Mouse (Mus musculus): ENCODE data around the gene Clk4. TPM values are rescaled to one million over a fixed set of nuclear protein-coding genes. Genes with fewer than 3 reads are reported as not detected.

Clk4 gene
- polyA plus RNA-seq, 1 experiment from 2014 or later = 45.8 TPM

DNA sequence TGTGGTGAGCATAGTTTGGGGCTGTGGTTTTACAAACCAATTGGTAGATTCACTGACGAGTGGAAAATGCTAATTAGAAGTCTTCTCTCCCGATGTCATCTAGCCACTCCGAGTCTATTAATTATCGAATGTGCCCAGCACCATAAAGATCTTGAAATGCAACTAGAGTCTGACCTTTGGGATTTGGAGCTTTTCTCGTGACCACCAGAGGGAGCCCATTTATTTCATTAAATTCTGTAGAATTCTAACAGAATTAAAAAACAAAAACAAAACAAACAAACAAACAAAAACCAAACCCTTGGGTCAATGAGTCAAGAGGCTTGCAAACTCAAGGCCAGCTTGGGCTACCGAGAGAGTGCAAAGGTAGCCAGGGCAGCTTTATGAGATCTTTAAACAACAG lies 65.4 kb downstream of the Clk4 start:
- no peak for DNase-seq

DNA sequence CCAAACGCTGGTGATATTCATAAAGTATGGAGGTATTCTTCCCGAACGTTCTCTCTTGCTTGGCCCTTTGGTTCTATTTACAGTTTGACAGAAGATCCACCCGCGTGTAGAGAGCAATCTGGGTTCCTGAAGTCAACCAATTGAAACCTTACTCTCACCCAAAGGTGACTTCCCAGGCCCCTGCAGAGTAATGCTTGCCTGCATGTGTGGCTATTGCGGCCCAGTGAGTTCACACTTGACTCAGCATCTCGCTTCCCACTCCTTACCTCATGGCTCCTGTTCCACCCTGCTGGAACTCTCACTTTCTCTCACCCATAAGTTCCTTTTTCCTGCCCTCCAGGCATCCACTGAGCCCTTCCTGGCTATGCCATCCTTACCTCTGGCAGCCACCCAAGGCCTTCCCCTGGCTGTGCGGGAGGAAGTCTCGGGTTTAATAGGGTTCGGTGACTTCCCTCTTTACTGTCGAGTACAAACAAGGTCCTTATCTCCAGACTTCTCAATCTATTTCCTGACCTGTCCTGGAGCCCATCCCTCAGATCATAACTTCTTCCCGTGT lies 66.9 kb downstream of the Clk4 start:
- ATAC-seq = no peak
- no peaks in the 10 kb centered on the region for H3K36me3 ChIP-seq (replicated peaks; ENCODE audit: insufficient read depth, low read length)
- no peaks in the 10 kb centered on the region for H3K27me3 ChIP-seq (ENCODE audit: insufficient read depth, low read length)
- WGBS (ENCODE audit: insufficient replicate concordance) = 56% methylated on average over 12 of the region's 12 CpGs
- no peak overlapping the region for H3K9ac ChIP-seq (replicated peaks)
- H3K4me3 ChIP-seq (ENCODE audit: low read depth, low read length) = no peak overlapping the region
- DNase-seq = no peak
- no peaks in the 10 kb centered on the region for H3K9me3 ChIP-seq (ENCODE audit: low read length)
- H3K4me2 ChIP-seq (ENCODE audit: low read depth, low read length) = no peak overlapping the region
- no peak for TF ChIP-seq EP300 (IDR thresholded peaks at IDR 0.05; ENCODE audit: low read depth)
- no peak for TF ChIP-seq CTCF (IDR thresholded peaks at IDR 0.05; ENCODE audit: low read depth)
- no peak overlapping the region for H3K27ac ChIP-seq (ENCODE audit: low read depth)
- no peaks in the 10 kb centered on the region for H3K4me1 ChIP-seq (ENCODE audit: insufficient read depth)

More for the DNA sequence above, 65.4 kb downstream of the Clk4 start:
- TF ChIP-seq CTCF (IDR thresholded peaks at IDR 0.05; ENCODE audit: low read depth) = peak; percentile 20; the same call in 1 of the 2 replicates
- no peak for TF ChIP-seq EP300 (IDR thresholded peaks at IDR 0.05; ENCODE audit: low read depth)
- no peak overlapping the region for H3K4me3 ChIP-seq (ENCODE audit: low read depth, low read length)
- no peak for ATAC-seq
- no peak overlapping the region for H3K27ac ChIP-seq (ENCODE audit: low read depth)
- H3K4me2 ChIP-seq (ENCODE audit: low read depth, low read length) = no peak overlapping the region
- 68% methylated on average over 6 of the region's 6 CpGs for WGBS (ENCODE audit: insufficient replicate concordance)
- no peak overlapping the region for H3K9ac ChIP-seq (replicated peaks)
- H3K9me3 ChIP-seq (ENCODE audit: low read length) = no peaks in the 10 kb centered on the region
- H3K36me3 ChIP-seq (replicated peaks; ENCODE audit: insufficient read depth, low read length) = no peaks in the 10 kb centered on the region
- H3K4me1 ChIP-seq (ENCODE audit: insufficient read depth) = no peaks in the 10 kb centered on the region
- H3K27me3 ChIP-seq (ENCODE audit: insufficient read depth, low read length) = no peaks in the 10 kb centered on the region

DNA sequence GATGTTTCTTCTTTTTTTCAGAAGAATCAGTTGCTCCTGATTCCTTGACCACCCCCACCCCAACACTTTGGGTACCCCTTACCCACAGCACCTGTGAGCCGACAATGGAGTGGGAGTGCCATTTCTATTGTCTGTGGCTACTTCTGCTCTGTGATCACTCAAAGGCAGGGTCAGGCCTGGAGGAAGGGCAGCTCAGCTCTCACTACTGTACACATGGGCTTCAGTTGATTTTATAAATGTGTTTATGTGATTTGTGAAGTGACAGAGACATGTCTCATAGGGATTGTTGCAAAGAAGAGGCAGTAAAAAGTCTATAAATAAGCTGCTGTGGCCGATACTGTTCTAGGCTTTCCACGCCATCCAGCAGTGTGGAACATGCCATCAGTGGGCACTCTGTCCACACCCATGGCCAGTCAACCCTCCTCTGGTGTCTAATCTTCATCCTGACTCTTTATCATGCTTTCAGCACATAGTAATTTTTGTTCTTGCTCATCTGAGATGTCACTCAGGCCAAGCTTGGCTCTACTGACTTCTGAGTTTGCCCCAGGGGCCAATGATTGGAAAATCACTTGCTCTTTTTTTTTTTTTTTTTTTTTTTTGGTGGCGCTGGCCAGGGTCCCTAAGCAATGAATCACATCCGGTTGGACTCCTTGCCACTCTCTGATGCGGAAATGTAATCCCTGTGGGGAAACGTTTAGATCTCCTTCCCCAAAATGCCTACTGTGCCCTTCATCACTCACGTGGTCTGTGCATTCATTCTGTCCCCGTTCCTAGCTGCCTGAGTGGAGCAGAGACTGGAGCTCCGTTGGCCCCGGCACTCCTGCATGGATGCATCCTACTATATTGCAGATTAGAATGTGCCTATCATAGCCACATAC lies 68.5 kb downstream of the Clk4 start:
- Histone ChIP-seq H3K9ac (replicated peaks) (no peak overlapping the region), H3K4me3 (ENCODE audit: low read depth, low read length) (no peak overlapping the region), H3K4me2 (ENCODE audit: low read depth, low read length) (no peak overlapping the region), H3K27ac (ENCODE audit: low read depth) (no peak overlapping the region), H3K36me3 (replicated peaks; ENCODE audit: insufficient read depth, low read length) (no peaks in the 10 kb centered on the region), H3K9me3 (ENCODE audit: low read length) (no peaks in the 10 kb centered on the region), H3K27me3 (ENCODE audit: insufficient read depth, low read length) (no peaks in the 10 kb centered on the region), H3K4me1 (ENCODE audit: insufficient read depth) (no peaks in the 10 kb centered on the region)
- no peak for DNase-seq
- TF ChIP-seq CTCF (IDR thresholded peaks at IDR 0.05; ENCODE audit: low read depth) = no peak
- TF ChIP-seq EP300 (IDR thresholded peaks at IDR 0.05; ENCODE audit: low read depth) = no peak
- ATAC-seq = no peak
- WGBS (ENCODE audit: insufficient replicate concordance) = 69% methylated on average over 11 of the region's 11 CpGs

Other genes with a start within 250 kb of the Clk4 start
- gene Olfr54, start 247.5 kb upstream of the Clk4 start, polyA plus RNA-seq (2015; fragmentation: Nextera tagmentation; extraction: Ambion mirVana) = not detected in 2 replicates
- gene Olfr1375, start 213.6 kb upstream of the Clk4 start, polyA plus RNA-seq (2015; fragmentation: Nextera tagmentation; extraction: Ambion mirVana) = not detected in 2 replicates
- gene Zfp354a, start 202.5 kb upstream of the Clk4 start, polyA plus RNA-seq (2015; fragmentation: Nextera tagmentation; extraction: Ambion mirVana) = 0.86 and 0.94 TPM in 2 replicates
- gene Gm12569, start 41.3 kb upstream of the Clk4 start, polyA plus RNA-seq (2015; fragmentation: Nextera tagmentation; extraction: Ambion mirVana) = not detected in 2 replicates
- 0.48 and 1.3 TPM in 2 replicates for gene BC049762, start 1.3 kb downstream of the Clk4 start, polyA plus RNA-seq (2015; fragmentation: Nextera tagmentation; extraction: Ambion mirVana)
- 0.09 and 0.13 TPM in 2 replicates for gene Col23a1, start 28.2 kb downstream of the Clk4 start, polyA plus RNA-seq (2015; fragmentation: Nextera tagmentation; extraction: Ambion mirVana)